Comparison of ENCODE assay signal across 21 mouse cellular contexts in the genomic region with DNA sequence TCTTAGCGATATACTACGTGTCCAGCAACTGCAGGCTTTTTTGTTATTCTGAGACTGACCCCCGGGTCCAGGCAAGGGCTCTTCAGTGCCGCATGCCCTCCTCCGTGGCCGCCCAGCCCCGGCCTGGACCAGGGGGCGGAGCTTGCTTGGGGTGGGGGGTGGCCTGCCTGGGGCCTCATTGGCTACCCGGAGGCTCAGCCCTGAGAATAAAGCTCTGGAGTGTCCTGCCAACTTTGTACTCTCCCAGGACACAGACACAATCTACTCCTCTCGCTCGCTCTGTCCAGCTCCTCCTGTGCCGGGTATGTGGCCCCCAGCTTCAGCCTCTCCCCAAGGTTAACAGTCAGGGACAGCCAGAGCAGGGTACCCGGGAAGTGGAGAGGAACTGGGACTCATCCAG. TPM values are rescaled to one million over a fixed set of nuclear protein-coding genes. Genes with fewer than 3 reads are reported as not detected.
DNase-seq lines count a peak whose midpoint lies in the region; ATAC-seq lines count a peak whose summit lies in the region.
"Had no signal": no experiment of that assay in that cellular context is flagged by ENCODE, and none has a peak within 500 bp of the region (broad histone marks: within the 10 kb centered on the region; RNA-seq: fewer than 3 reads in every experiment).

A gene (plus strand): TSS at position 231 of the 400 bp plus-strand sequence.

- H3K27me3 ChIP-seq in heart, embryonic 10.5 days (ENCODE audit: insufficient read depth, poor library complexity, severe bottlenecking), result peaks cover 40% of the 10 kb centered on the region
- H3K27me3 ChIP-seq in hindbrain, embryonic 13.5 days, result peaks cover 23% of the 10 kb centered on the region; the same call in 1 of the 2 replicates
- no peaks in the 10 kb centered on the region for H3K27me3 ChIP-seq in hindbrain, embryonic 11.5 days (ENCODE audit: control insufficient read depth, insufficient read depth, low read length)
- H3K27me3 ChIP-seq in midbrain, embryonic 13.5 days, result peaks cover 2% of the 10 kb centered on the region; the same call in 1 of the 2 replicates
- H3K27me3 ChIP-seq in midbrain, embryonic 15.5 days (replicated peaks), result no peaks in the 10 kb centered on the region

- no peak within 1 kb of the TSS for H3K27ac ChIP-seq in heart, embryonic 10.5 days
- no peak within 1 kb of the TSS for H3K27ac ChIP-seq in hindbrain, embryonic 13.5 days
- no peak within 1 kb of the TSS for H3K27ac ChIP-seq in hindbrain, embryonic 11.5 days (ENCODE audit: low read depth, low read length)
- H3K27ac ChIP-seq in midbrain, embryonic 13.5 days, result no peak within 1 kb of the TSS
- H3K27ac ChIP-seq in midbrain, embryonic 15.5 days, result no peak within 1 kb of the TSS
- H3K27ac ChIP-seq: left cerebral cortex, adult 2 months had no signal

- H3K4me1 ChIP-seq in heart, embryonic 10.5 days, result peaks cover 14% of the 10 kb centered on the region
- H3K4me1 ChIP-seq in hindbrain, embryonic 13.5 days (replicated peaks), result peaks cover 5% of the 10 kb centered on the region; the same call in 1 of the 2 replicates
- no peaks in the 10 kb centered on the region for H3K4me1 ChIP-seq in hindbrain, embryonic 11.5 days (replicated peaks; ENCODE audit: control insufficient read depth, insufficient read depth, low read length)
- H3K4me1 ChIP-seq in midbrain, embryonic 13.5 days (replicated peaks), result peaks cover 4% of the 10 kb centered on the region; the same call in 1 of the 2 replicates
- H3K4me1 ChIP-seq in midbrain, embryonic 15.5 days, result no peaks in the 10 kb centered on the region

- no peak within 1 kb of the TSS for H3K4me2 ChIP-seq in hindbrain, embryonic 13.5 days
- H3K4me2 ChIP-seq in hindbrain, embryonic 11.5 days (replicated peaks; ENCODE audit: low read depth, low read length), result no peak within 1 kb of the TSS
- H3K4me2 ChIP-seq in midbrain, embryonic 13.5 days (replicated peaks), result no peak within 1 kb of the TSS
- no peak within 1 kb of the TSS for H3K4me2 ChIP-seq in midbrain, embryonic 15.5 days
- H3K4me2 ChIP-seq: midbrain, embryonic 11.5 days had no signal

- H3K4me3 ChIP-seq in heart, embryonic 10.5 days, result peak within 1 kb of the TSS; percentile 30; the same call in 1 of the 2 replicates
- no peak within 1 kb of the TSS for H3K4me3 ChIP-seq in hindbrain, embryonic 13.5 days
- H3K4me3 ChIP-seq in hindbrain, embryonic 11.5 days (ENCODE audit: low read depth, low read length), result no peak within 1 kb of the TSS
- no peak within 1 kb of the TSS for H3K4me3 ChIP-seq in midbrain, embryonic 13.5 days (replicated peaks)
- H3K4me3 ChIP-seq in midbrain, embryonic 15.5 days, result no peak within 1 kb of the TSS
- H3K4me3 ChIP-seq: erythroblast, embryonic 14.5 days; left cerebral cortex, adult 2 months; myocyte had no signal

- 0 out of 2 replicates have a peak within 1 kb of the TSS, but pooled peaks have one; percentile 5 for H3K9ac ChIP-seq in hindbrain, embryonic 13.5 days
- H3K9ac ChIP-seq in hindbrain, embryonic 11.5 days (ENCODE audit: low read depth, low read length), result no peak within 1 kb of the TSS
- no peak within 1 kb of the TSS for H3K9ac ChIP-seq in midbrain, embryonic 13.5 days (replicated peaks)
- H3K9ac ChIP-seq in midbrain, embryonic 15.5 days, result no peak within 1 kb of the TSS

- ATAC-seq in hindbrain, embryonic 13.5 days (ENCODE audit: low FRiP score), result no peak
- ATAC-seq in hindbrain, embryonic 11.5 days (ENCODE audit: low FRiP score), result no peak
- ATAC-seq in midbrain, embryonic 13.5 days, result 0 out of 2 replicates have a peak, but pooled peaks have one; percentile 6
- ATAC-seq in midbrain, embryonic 15.5 days (replicated peaks), result no peak
- peak; percentile 12; the same call in 1 of the 2 replicates for ATAC-seq in megakaryocyte progenitor cell, adult 5-6 weeks (replicated peaks; ENCODE audit: poor library complexity)
- ATAC-seq: inflammation-experienced regulatory T-cells, adult 6 months had no signal

- WGBS in heart, embryonic 10.5 days, result 11% methylated on average over 13 of the region's 13 CpGs
- WGBS in hindbrain, embryonic 13.5 days, result 13% methylated on average over 13 of the region's 13 CpGs
- WGBS in hindbrain, embryonic 11.5 days, result 15% methylated on average over 13 of the region's 13 CpGs
- 12% methylated on average over 13 of the region's 13 CpGs for WGBS in midbrain, embryonic 13.5 days
- 16% methylated on average over 13 of the region's 13 CpGs for WGBS in midbrain, embryonic 15.5 days

- no peaks in the 10 kb centered on the region for H3K36me3 ChIP-seq in heart, embryonic 10.5 days
- no peaks in the 10 kb centered on the region for H3K36me3 ChIP-seq in hindbrain, embryonic 13.5 days
- no peaks in the 10 kb centered on the region for H3K36me3 ChIP-seq in hindbrain, embryonic 11.5 days (ENCODE audit: control insufficient read depth, insufficient read depth, low read length)
- no peaks in the 10 kb centered on the region for H3K36me3 ChIP-seq in midbrain, embryonic 13.5 days
- H3K36me3 ChIP-seq in midbrain, embryonic 15.5 days (replicated peaks), result no peaks in the 10 kb centered on the region

- H3K9me3 ChIP-seq in heart, embryonic 10.5 days, result no peaks in the 10 kb centered on the region
- H3K9me3 ChIP-seq in hindbrain, embryonic 13.5 days, result no peaks in the 10 kb centered on the region
- no peaks in the 10 kb centered on the region for H3K9me3 ChIP-seq in hindbrain, embryonic 11.5 days (ENCODE audit: control insufficient read depth, low read length)
- H3K9me3 ChIP-seq in midbrain, embryonic 13.5 days, result no peaks in the 10 kb centered on the region
- no peaks in the 10 kb centered on the region for H3K9me3 ChIP-seq in midbrain, embryonic 15.5 days

- DNase-seq in heart, embryonic 10.5 days (ENCODE audit: low spot score), result no peak
- DNase-seq in heart, adult 9 months (ENCODE audit: low spot score in 2 of 2), result no peak
- no peak for DNase-seq in hindbrain, embryonic 11.5 days (ENCODE audit: low spot score)
- DNase-seq: adrenal gland, postnatal 25 days; cerebellum, adult 8-10 months; gastrocnemius, postnatal 36 days; retina, postnatal 1 day; thymus, postnatal 25 days had no signal

RNA-seq across cellular contexts. Expression of the gene that starts here (rescaled TPM):
- polyA plus RNA-seq in heart, embryonic 10.5 days (2016; fragmentation: Nextera tagmentation; extraction: Ambion mirVana), result 0.16 and 0.23 TPM in 2 replicates
- polyA plus RNA-seq in hindbrain, embryonic 13.5 days (2015; fragmentation: Nextera tagmentation; extraction: Ambion mirVana), result not detected in 2 replicates
- polyA plus RNA-seq in hindbrain, embryonic 11.5 days (2014; fragmentation: Nextera tagmentation; extraction: Ambion mirVana), result not detected in 2 replicates
- polyA plus RNA-seq in midbrain, embryonic 13.5 days (2015; fragmentation: Nextera tagmentation; extraction: Ambion mirVana), result 0.32 TPM in 1 of 2 replicates, not detected in the other
- polyA plus RNA-seq in midbrain, embryonic 15.5 days (2015; fragmentation: Nextera tagmentation; extraction: Ambion mirVana), result 0.36 TPM in 1 of 2 replicates, not detected in the other
- not detected in 2 replicates for total RNA-seq in megakaryocyte progenitor cell, adult 5-6 weeks (2015)
- not detected in 2 replicates for total RNA-seq in megakaryocyte progenitor cell, adult 5-6 weeks (2017)
- total RNA-seq: adrenal gland, postnatal 25 days; neutrophil, adult 5-6 weeks had no signal
- polyA plus RNA-seq: erythroblast, embryonic 14.5 days; inflammation-experienced regulatory T-cells, adult 6 months; kidney, embryonic 14.5 days; midbrain, embryonic 11.5 days; myocyte; small intestine, adult 2 months; stomach, embryonic 14.5 days had no signal

Comparison
In these comparisons a context has a peak if more than half of its experiments do, and no peak if none do; other contexts are left out.
1. Peak in ATAC-seq in midbrain, embryonic 13.5 days; RNA of the gene not detected or under 1 TPM.
2. Peak in ATAC-seq in megakaryocyte progenitor cell, adult 5-6 weeks; RNA of the gene not detected or under 1 TPM.